Mouse (Mus musculus): ENCODE data around the gene Rdh16. TPM values are rescaled to one million over a fixed set of nuclear protein-coding genes. Genes with fewer than 3 reads are reported as not detected.

The Rdh16 gene
- not detected for polyA plus RNA-seq (2015; fragmentation: Illumina TruSeq; extraction: RNeasy Lipid Tissue Mini Kit (QIAGEN cat#74804); ENCODE audit: insufficient read depth, low read depth, low replicate concordance)

GRCm38 (mm10) chr10:127800891-127801290 lies at the start of gene Rdh16:
Rdh16 (plus strand) TSS chr10:127801152.

DNA sequence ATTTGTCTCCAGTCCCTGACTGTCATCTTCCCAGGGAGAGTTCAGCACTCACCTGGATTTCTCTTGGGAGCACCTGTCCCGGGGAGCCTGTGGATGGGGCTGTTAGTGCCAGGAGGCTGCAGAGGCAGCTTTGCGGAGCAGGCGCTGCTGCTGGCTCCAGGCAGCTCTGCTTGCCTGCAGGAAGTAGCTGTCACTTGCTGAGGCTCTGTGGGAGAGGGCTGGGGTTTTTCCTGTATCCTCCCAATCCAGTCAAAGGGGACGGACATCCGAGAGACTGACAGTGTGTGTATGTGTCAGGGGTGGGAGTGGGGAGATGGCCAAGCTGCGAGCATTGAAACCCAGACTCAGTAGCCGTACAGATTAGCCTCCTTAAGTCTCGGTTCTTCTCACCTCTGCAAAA lies 49.4 kb upstream of the Rdh16 start, which contains the start of gene Gpr182:
Gpr182 (minus strand) TSS at position 185 of the 400 bp plus-strand sequence.

DNA sequence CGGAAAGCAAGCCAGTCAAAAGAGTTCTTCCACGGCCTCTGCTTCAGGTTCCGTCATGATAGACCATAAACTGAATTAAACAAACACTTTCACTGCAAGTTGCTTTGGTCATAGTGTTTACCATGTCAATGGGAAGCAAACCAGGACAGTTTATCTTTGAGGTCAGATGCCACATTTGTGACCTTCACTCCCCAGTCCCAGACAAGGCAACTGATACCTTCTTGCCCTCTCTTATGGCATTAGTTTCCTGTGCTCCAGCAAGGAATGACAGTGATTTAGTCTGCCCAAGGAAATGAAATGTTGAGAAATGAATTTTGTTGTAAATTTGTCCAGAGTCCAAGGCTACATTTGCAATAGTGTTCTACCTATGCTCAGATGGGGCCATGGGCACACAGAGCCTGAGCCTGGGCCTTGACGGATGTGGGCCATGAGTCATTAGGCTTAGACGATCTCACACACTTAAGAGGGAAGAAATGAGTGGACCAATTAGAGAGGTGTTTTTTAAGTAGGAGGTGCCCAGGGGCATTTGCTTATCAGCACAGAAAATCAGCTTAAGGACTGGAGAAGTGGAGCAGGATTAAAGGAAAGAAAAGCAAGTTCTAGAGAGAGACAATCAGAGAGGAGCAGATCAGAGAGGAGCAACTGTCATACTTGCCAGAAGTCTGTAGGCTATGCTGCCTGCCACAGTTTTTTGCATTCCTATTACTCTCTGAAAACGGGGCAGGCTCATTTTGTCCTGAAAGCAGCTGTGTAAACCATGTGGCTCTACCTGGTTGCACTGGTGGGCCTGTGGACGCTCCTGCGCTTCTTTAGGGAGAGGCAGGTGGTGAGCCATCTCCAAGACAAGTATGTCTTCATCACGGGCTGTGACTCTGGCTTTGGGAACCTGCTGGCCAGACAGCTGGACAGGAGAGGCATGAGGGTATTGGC lies 41.5 kb upstream of the Rdh16 start, which contains the start of the genes Rdh1 and Rdh16f1:
Rdh1 (plus strand) TSS at position 541 of the 930 bp plus-strand sequence.
Rdh16f1 (plus strand) TSS at position 607 of the 930 bp plus-strand sequence.

GRCm38 (mm10) chr10:127776011-127776410 lies 24.9 kb upstream of the Rdh16 start, which contains the start of gene Rdh9:
Rdh9 (plus strand) TSS chr10:127776386.

DNA sequence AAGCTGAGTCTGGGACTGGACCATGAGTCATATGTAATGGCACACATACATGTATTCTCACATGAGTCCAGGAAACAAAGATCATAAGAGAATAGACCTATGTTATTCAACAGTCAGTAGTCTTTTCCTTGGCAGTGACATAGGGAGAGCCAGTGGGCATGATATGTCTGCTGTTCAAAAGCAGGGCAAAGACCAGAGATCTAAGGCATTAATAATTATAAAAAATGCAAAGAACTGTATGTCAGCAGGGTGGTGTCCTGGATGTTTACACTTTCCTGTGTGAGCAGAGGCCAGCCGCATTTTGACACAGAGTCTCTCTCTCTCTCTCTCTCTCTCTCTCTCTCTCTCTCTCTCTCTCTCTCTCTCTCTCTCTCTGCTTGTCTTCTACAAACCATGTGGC lies 48.7 kb downstream of the Rdh16 start, which contains the start of gene Rdh19:
Rdh19 (plus strand) TSS at position 301 of the 400 bp plus-strand sequence.

GRCm38 (mm10) chr10:127866232-127866631 lies 65.3 kb downstream of the Rdh16 start, which contains the start of gene Rdh16f2:
Rdh16f2 (plus strand) TSS chr10:127866474.

DNA sequence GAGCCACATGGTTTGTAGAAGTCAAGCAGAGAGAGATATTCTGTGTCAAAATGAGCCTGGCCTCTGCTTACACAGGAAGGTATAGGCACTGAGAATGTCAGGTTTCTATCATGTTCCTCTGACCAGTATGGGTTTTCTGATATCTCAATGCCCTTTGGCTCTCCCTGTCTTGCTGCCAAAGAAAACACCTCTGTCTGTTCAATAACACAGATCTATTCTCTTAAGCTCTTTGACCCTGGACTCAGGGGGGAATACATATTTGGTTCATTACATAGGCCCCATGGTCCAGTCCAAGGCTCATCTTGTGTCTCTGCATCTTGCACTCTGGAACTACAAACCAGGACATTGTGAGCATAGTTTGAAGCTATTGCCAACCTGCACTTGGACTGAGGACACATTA lies 87.7 kb downstream of the Rdh16 start, which contains the start of gene Rdh7:
Rdh7 (minus strand) TSS at position 213 of the 400 bp plus-strand sequence.

Other genes with a start within 250 kb of the Rdh16 start
- 48.1 TPM for gene Lrp1, start 180.0 kb upstream of the Rdh16 start, polyA plus RNA-seq (2015; fragmentation: Illumina TruSeq; extraction: RNeasy Lipid Tissue Mini Kit (QIAGEN cat#74804); ENCODE audit: insufficient read depth, low read depth, low replicate concordance)
- 21.8 TPM for gene Stat6, start 158.2 kb upstream of the Rdh16 start, polyA plus RNA-seq (2015; fragmentation: Illumina TruSeq; extraction: RNeasy Lipid Tissue Mini Kit (QIAGEN cat#74804); ENCODE audit: insufficient read depth, low read depth, low replicate concordance)
- gene Nemp1, start 134.3 kb upstream of the Rdh16 start, polyA plus RNA-seq (2015; fragmentation: Illumina TruSeq; extraction: RNeasy Lipid Tissue Mini Kit (QIAGEN cat#74804); ENCODE audit: insufficient read depth, low read depth, low replicate concordance), result 1.2 TPM
- gene Nab2, start 132.6 kb upstream of the Rdh16 start, polyA plus RNA-seq (2015; fragmentation: Illumina TruSeq; extraction: RNeasy Lipid Tissue Mini Kit (QIAGEN cat#74804); ENCODE audit: insufficient read depth, low read depth, low replicate concordance), result 5.6 TPM
- gene Myo1a, start 96.0 kb upstream of the Rdh16 start, polyA plus RNA-seq (2015; fragmentation: Illumina TruSeq; extraction: RNeasy Lipid Tissue Mini Kit (QIAGEN cat#74804); ENCODE audit: insufficient read depth, low read depth, low replicate concordance), result not detected
- not detected for gene Tac2, start 76.7 kb upstream of the Rdh16 start, polyA plus RNA-seq (2015; fragmentation: Illumina TruSeq; extraction: RNeasy Lipid Tissue Mini Kit (QIAGEN cat#74804); ENCODE audit: insufficient read depth, low read depth, low replicate concordance)
- gene Zbtb39, start 61.6 kb upstream of the Rdh16 start, polyA plus RNA-seq (2015; fragmentation: Illumina TruSeq; extraction: RNeasy Lipid Tissue Mini Kit (QIAGEN cat#74804); ENCODE audit: insufficient read depth, low read depth, low replicate concordance), result 1.8 TPM
- gene Gpr182, start 49.4 kb upstream of the Rdh16 start, polyA plus RNA-seq (2015; fragmentation: Illumina TruSeq; extraction: RNeasy Lipid Tissue Mini Kit (QIAGEN cat#74804); ENCODE audit: insufficient read depth, low read depth, low replicate concordance), result 0.79 TPM
- gene Rdh1, start 41.4 kb upstream of the Rdh16 start, polyA plus RNA-seq (2015; fragmentation: Illumina TruSeq; extraction: RNeasy Lipid Tissue Mini Kit (QIAGEN cat#74804); ENCODE audit: insufficient read depth, low read depth, low replicate concordance), result not detected
- not detected for gene Rdh16f1, start 41.4 kb upstream of the Rdh16 start, polyA plus RNA-seq (2015; fragmentation: Illumina TruSeq; extraction: RNeasy Lipid Tissue Mini Kit (QIAGEN cat#74804); ENCODE audit: insufficient read depth, low read depth, low replicate concordance)
- gene Rdh9, start 24.8 kb upstream of the Rdh16 start, polyA plus RNA-seq (2015; fragmentation: Illumina TruSeq; extraction: RNeasy Lipid Tissue Mini Kit (QIAGEN cat#74804); ENCODE audit: insufficient read depth, low read depth, low replicate concordance), result not detected
- not detected for gene Rdh19, start 48.8 kb downstream of the Rdh16 start, polyA plus RNA-seq (2015; fragmentation: Illumina TruSeq; extraction: RNeasy Lipid Tissue Mini Kit (QIAGEN cat#74804); ENCODE audit: insufficient read depth, low read depth, low replicate concordance)
- gene Rdh16f2, start 65.3 kb downstream of the Rdh16 start, polyA plus RNA-seq (2015; fragmentation: Illumina TruSeq; extraction: RNeasy Lipid Tissue Mini Kit (QIAGEN cat#74804); ENCODE audit: insufficient read depth, low read depth, low replicate concordance), result not detected
- gene Rdh7, start 87.7 kb downstream of the Rdh16 start, polyA plus RNA-seq (2015; fragmentation: Illumina TruSeq; extraction: RNeasy Lipid Tissue Mini Kit (QIAGEN cat#74804); ENCODE audit: insufficient read depth, low read depth, low replicate concordance), result not detected
- 5.4 TPM for gene Sdr9c7, start 97.4 kb downstream of the Rdh16 start, polyA plus RNA-seq (2015; fragmentation: Illumina TruSeq; extraction: RNeasy Lipid Tissue Mini Kit (QIAGEN cat#74804); ENCODE audit: insufficient read depth, low read depth, low replicate concordance)
- not detected for gene Hsd17b6, start 206.5 kb downstream of the Rdh16 start, polyA plus RNA-seq (2015; fragmentation: Illumina TruSeq; extraction: RNeasy Lipid Tissue Mini Kit (QIAGEN cat#74804); ENCODE audit: insufficient read depth, low read depth, low replicate concordance)
- 3.3 TPM for gene Prim1, start 214.0 kb downstream of the Rdh16 start, polyA plus RNA-seq (2015; fragmentation: Illumina TruSeq; extraction: RNeasy Lipid Tissue Mini Kit (QIAGEN cat#74804); ENCODE audit: insufficient read depth, low read depth, low replicate concordance)
- gene Naca, start 234.4 kb downstream of the Rdh16 start, polyA plus RNA-seq (2015; fragmentation: Illumina TruSeq; extraction: RNeasy Lipid Tissue Mini Kit (QIAGEN cat#74804); ENCODE audit: insufficient read depth, low read depth, low replicate concordance), result 222 TPM

Measured in pancreas, adult 10 weeks (tissue).